Mouse (Mus musculus) right cerebral cortex, postnatal 4 days (tissue): ENCODE results near the gene 4933415A04Rik.

Experiments used
- DNase-seq: peaks from one replicate; pipeline ENCODE4 v3.0.0-alpha.2; 2022

Gene 4933415A04Rik

GRCm38 (mm10) chr11:43586324-43587090, at the start of gene 4933415A04Rik:
TSS of gene 4933415A04Rik (plus strand) at chr11:43587040.
- peak; percentile 69 for DNase-seq

GRCm38 (mm10) chr11:43537074-43537473, 49.8 kb upstream of the 4933415A04Rik start:
- no peak for DNase-seq

DNA sequence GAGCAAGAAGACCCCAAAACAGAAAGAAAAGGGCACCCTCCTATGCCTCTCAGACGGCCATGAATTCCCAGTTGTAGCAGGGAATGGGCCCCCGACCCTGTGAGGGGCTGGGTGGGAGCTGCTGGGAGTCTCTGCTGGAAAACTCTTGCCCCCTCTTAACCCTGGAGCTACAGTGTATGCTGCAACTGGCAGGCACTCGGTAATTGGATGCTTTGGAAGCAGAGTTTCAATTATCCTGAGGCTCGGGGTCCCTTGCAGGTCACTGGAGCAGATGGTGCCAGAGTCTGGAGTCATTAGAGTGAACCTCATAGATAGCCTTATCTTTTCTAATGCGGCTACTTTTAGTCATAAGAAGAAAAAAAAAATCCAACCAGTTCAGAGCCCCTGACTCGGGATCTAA, 47.0 kb upstream of the 4933415A04Rik start:
- DNase-seq, result no peak

DNA sequence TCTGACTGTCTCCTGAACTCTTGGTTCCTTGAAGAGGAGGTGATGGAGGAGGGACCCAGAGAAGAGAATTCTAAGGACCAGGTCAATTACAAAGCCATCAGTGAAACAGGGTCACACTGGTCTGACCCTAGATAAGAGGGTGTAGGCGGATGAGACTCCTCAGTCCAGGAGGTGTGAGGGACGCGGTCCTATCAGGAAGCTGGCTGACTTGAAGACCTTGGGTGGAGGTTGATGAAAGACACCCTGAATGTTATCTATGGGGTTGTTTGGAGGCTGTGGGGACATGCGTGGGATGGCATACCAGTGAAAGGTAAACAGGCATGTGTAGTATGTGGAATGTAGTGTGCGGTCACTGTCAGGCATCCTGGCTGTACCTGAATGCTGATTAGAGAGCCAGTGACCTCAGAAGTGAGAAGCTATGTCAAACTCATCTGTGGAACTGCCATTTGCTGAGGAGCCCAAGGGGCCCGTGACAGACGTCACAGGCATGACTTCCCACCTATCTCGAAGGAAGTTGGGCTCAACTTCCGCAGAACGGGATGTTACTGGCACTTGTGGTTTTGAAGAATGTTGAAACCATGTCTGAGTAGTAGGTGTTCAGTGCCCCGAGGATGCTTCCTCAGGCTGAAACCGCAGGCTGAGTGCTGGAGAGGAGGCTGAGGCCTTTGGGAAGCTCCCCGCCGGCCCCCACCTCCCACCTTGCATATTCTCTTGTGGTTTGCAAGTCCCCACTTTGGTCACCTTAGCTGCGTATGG, 43.0 kb upstream of the 4933415A04Rik start:
- DNase-seq, result no peak

- no peak for DNase-seq
Measured at GRCm38 (mm10) chr11:43544819-43545218, 42.0 kb upstream of the 4933415A04Rik start.

- DNase-seq, result no peak
Measured at GRCm38 (mm10) chr11:43545873-43546475, 40.9 kb upstream of the 4933415A04Rik start.

DNA sequence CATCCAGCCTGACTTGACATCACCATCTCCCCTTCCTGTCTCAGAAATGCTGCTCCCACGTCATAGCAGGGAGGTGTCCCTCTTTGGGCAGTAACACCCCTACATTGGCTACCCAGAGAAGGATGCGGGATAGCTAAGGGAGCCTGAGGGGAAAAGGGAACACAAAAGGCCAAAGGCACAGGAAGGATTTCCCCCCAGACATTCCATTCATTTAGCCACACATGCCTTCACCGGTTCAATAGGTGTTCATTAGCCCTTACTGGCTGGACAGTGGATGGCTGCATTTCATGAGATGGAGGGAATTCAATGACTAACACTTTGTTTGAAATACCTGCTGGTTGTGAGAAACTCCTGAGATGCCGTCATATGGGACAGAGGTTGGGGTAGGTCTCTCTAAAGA, 40.2 kb upstream of the 4933415A04Rik start:
- no peak for DNase-seq

GRCm38 (mm10) chr11:43548148-43548547, 38.7 kb upstream of the 4933415A04Rik start:
- peak; percentile 62 for DNase-seq

DNA sequence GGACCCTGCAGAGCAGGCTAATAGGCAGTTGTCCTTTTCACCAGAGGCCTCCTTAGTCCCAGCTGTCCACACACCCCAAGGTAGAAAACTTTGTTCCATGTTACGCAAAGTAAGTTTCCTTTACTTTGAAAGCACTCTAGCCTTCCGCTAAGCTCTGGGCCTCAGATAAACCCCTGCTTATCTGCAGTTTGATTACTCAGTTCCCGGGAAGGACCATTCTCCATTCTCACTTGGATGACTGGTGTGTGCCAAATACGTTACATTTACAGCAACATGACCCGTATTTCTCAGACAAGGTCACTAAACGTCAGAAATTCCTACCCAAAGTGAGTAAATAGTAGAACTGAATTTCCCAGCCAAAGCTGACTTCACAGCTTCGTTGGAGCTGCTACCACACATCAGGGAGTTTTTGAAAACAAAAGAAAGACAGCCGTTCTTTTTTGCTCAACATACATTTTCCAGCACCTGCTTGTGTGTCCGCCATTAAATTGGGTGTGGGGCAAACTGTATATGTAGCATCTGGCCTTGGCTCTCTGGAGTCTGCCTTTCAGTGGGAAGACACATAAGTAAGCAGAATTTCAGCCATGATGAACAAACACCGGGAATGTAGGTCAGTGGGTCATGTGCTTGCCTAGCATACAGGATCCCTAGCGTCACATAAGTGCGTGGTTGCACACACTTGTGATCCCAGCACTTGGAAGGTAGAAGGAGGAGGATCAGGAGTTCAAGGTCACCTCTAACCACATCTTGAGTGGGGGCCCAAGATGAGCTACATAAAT, 38.0 kb upstream of the 4933415A04Rik start:
- no peak for DNase-seq

GRCm38 (mm10) chr11:43549701-43550100, 37.1 kb upstream of the 4933415A04Rik start:
- no peak for DNase-seq

DNA sequence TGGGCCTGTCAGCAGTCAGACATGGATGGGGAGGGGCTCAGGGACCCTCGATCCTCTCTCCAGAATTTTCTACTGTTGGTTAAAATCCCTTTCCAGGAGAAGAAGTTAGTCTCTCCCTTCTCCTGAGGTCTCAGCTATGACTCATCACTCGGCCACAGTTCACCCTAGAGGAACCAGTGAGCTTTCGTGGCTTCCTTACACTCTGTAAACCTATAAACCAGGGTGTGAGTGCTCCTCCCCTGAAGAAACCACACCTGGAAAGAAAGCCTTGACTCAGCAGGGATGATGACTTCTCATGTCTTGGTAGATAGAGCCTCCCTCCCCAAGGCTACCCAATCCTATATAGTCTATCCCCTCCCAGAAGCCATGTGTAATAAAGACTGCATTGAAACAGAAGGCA, 35.1 kb upstream of the 4933415A04Rik start:
- DNase-seq, result no peak

DNA sequence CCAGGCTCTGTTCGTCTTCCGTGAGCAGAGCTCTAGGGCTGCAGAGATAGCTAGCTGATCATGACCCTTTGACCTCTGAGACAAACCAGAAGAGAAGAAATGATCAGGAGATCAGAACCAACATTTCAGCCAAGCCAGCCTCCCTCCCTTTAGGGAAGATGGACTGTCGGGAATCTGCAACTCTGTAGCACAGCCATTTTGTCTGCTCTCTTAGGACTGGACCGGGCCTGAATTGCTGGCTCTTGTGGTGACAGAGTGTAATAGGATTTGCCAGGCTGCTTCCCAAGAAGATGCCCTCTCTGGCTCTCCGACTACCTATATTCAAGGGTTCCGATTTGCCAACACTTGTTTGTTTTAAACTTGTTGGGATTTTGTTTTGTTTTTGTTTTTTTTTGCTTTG, 34.2 kb upstream of the 4933415A04Rik start:
- no peak for DNase-seq

GRCm38 (mm10) chr11:43556538-43556937, 30.3 kb upstream of the 4933415A04Rik start:
- no peak for DNase-seq

DNA sequence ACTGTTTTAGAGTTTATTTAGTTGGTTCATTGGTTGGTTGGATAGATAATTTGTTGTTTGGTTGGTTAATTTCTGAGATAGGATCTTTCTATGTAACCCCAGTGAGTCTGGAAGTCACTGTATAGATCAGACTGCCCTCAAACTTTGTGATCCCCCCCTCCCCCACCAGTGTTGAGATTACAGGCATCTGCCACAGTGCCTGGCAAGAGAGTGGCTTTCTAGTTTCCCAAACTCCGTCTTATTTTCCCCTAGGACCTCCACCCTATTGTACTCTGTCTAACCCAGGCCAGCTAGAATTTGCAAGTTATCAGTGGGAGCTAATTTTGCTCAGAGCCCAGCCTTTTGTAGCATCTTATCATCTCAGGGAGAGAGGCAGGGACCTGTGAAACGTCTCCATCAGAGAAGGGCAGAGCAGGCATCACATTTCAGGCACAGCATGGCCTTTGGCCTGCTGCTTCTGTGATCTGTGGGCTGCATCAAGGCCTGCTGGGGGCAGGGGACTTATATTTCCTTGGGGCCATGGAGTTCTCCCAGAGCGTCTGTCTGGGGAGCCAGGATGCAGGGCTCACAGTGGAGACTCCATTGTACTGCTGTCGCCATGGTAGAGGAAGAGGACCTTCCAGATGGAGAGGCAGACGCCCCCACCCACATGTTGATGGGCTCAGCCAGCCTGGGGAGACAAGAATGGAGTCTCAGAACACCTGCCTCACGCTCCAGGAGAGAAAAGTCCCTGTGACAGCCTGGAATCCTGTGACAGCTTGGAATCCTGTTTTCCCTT, 27.1 kb upstream of the 4933415A04Rik start:
- DNase-seq, result no peak

- DNase-seq, result no peak
Measured at GRCm38 (mm10) chr11:43563654-43564244, 23.1 kb upstream of the 4933415A04Rik start.

DNA sequence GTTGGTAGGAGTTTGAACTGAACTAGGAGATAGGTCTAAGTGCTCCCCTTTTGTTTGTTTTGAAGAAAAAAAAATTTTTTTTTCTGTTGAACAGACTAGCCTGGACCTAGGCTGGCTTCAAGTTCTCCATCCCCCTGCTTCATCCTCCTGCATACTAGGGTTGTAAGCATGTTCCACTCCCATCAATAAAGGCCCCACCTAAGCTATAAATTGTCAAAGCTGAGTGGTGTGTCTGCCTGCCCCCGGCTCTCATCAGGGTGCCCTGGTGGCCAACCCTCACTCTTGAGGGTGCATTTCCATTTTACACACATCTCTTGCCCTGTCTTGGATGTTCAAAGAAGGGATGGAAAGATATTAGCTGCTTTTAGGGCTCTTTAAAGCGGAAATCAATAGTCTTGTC, 21.4 kb upstream of the 4933415A04Rik start:
- DNase-seq, result no peak

DNA sequence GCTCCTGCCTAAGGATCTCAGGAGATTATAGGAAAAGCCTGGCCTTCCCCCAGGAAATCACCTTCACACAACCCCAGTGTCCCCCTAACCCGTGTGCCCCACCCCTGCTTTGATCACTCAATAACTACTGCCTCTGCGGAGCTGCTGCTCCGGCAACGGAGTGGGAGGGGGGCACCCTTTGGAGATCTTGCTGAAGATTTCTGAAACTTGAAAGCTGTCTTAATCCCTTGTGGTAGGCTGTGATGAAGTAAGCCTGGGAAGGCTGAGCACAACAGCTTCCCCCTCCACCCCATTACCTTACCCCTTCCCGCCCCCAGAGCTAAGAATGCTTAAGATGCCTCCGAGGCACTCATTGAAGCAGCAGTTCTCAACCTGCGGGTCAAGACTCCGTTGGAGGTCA, 21.0 kb upstream of the 4933415A04Rik start:
- no peak for DNase-seq

- DNase-seq, result no peak
Measured at GRCm38 (mm10) chr11:43566696-43567095, 20.1 kb upstream of the 4933415A04Rik start.

DNA sequence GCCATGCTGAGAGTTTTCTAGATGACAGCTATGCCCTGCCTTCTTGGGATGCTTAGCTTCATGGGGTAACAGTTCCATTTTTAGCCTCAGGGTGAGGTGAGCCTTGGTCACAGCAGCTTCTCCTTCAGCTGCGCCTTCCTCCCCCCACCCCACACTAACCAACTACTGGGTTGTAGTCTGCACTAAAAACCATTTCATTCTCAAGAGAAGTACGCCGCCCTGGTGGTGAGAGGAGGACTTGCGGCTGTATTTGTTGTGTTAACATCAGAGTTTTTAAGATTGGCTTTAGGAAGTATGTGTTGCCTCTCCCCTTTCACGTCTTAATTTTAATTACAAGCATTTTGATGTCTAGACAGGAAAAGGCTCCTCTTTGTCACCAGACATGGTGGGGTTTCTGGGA, 18.6 kb upstream of the 4933415A04Rik start:
- no peak for DNase-seq

GRCm38 (mm10) chr11:43569188-43569587, 17.7 kb upstream of the 4933415A04Rik start:
- DNase-seq, result no peak

GRCm38 (mm10) chr11:43569595-43569994, 17.2 kb upstream of the 4933415A04Rik start:
- peak; percentile 56 for DNase-seq

DNA sequence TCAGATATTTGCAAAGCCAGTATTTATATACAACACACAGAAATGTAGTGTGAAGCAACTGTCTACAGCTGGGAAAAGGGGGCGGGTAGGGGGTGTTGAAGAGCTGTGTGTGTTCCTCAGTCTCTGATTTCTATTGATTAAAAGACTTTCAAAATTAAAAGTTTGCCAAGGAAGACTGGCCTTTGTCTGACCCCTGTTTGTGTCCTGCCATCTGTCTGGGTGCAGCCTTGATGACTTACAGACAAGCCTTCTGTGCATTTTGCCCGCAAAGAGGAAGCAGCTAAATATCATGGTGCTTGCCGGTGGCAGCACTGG, 11.8 kb upstream of the 4933415A04Rik start:
- DNase-seq, result no peak
